Comparison of ENCODE assay signal across 10 mouse cellular contexts in the genomic region with DNA sequence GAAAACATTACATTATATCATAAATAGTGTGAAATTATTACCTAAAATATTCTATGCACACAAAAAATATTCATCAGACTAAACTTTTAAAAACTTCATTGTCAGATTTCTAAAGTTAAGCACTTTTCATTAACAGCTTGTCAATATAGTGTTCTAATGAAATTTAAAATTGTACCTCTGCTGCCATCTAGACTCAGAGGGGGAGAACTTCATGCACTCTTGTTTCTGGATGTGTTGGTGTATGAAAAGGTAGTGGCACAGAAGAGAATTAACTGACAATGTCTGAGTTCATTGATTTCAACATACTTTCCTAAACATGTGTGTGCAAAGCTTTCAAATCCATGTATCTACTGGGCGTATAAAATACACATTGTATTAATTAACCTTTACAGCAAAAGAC.
DNase-seq lines count a peak whose midpoint lies in the region; ATAC-seq lines count a peak whose summit lies in the region.
"Had no signal": no experiment of that assay in that cellular context is flagged by ENCODE, and none has a peak within 500 bp of the region (broad histone marks: within the 10 kb centered on the region; RNA-seq: fewer than 3 reads in every experiment).

No protein-coding gene starts in this region.

- no peaks in the 10 kb centered on the region for H3K36me3 ChIP-seq in hindbrain, embryonic 16.5 days (ENCODE audit: control insufficient read depth, insufficient read depth, low read length)
- H3K36me3 ChIP-seq in hindbrain, embryonic 13.5 days: no peaks in the 10 kb centered on the region
- H3K36me3 ChIP-seq in forebrain, embryonic 14.5 days (ENCODE audit: control insufficient read depth, insufficient read depth, low read length): no peaks in the 10 kb centered on the region
- H3K36me3 ChIP-seq: hindbrain, embryonic 15.5 days had no signal

- DNase-seq in thymus, postnatal 0 days (ENCODE audit: low spot score): peak; percentile 8
- no peak for DNase-seq in thymus, adult 18-20 months
- peak; percentile 76 for DNase-seq in forebrain, embryonic 14.5 days (ENCODE audit: low spot score)
- DNase-seq in telencephalon, adult 2 months (ENCODE audit: low read depth, low spot score): peak; percentile 9
- no peak for DNase-seq in cerebellum, adult 18-20 months
- DNase-seq: liver had no signal

- ATAC-seq in hindbrain, embryonic 16.5 days: peak; percentile 61; the same call in 1 of the 2 replicates
- ATAC-seq in hindbrain, embryonic 13.5 days (ENCODE audit: low FRiP score): no peak
- peak; percentile 32; the same call in 1 of the 2 replicates for ATAC-seq in forebrain, embryonic 14.5 days
- no peak for ATAC-seq in erythroblast, adult 5-6 weeks (replicated peaks; ENCODE audit: low FRiP score, poor library complexity, severe bottlenecking)

- WGBS in hindbrain, embryonic 16.5 days: 62% methylated on average over 1 of the region's 1 CpGs
- WGBS in hindbrain, embryonic 13.5 days: 53% methylated on average over 1 of the region's 1 CpGs
- 45% methylated on average over 1 of the region's 1 CpGs for WGBS in forebrain, embryonic 14.5 days

- no peak overlapping the region for H3K4me2 ChIP-seq in hindbrain, embryonic 16.5 days (ENCODE audit: low read length)
- H3K4me2 ChIP-seq in hindbrain, embryonic 13.5 days: no peak overlapping the region
- no peak overlapping the region for H3K4me2 ChIP-seq in forebrain, embryonic 14.5 days (ENCODE audit: low read length)
- H3K4me2 ChIP-seq: hindbrain, embryonic 15.5 days had no signal

- H3K27me3 ChIP-seq in hindbrain, embryonic 16.5 days (replicated peaks; ENCODE audit: control insufficient read depth, insufficient read depth, low read length): no peaks in the 10 kb centered on the region
- no peaks in the 10 kb centered on the region for H3K27me3 ChIP-seq in hindbrain, embryonic 13.5 days
- no peaks in the 10 kb centered on the region for H3K27me3 ChIP-seq in forebrain, embryonic 14.5 days (replicated peaks; ENCODE audit: control insufficient read depth, insufficient read depth, low read length)
- H3K27me3 ChIP-seq: hindbrain, embryonic 15.5 days had no signal

- no peak overlapping the region for H3K9ac ChIP-seq in hindbrain, embryonic 16.5 days (ENCODE audit: low read depth, low read length)
- no peak overlapping the region for H3K9ac ChIP-seq in hindbrain, embryonic 13.5 days
- H3K9ac ChIP-seq in forebrain, embryonic 14.5 days (ENCODE audit: low read length): no peak overlapping the region
- H3K9ac ChIP-seq: hindbrain, embryonic 15.5 days had no signal

- H3K4me1 ChIP-seq in hindbrain, embryonic 16.5 days (ENCODE audit: control insufficient read depth, insufficient read depth, low read depth, low read length): no peaks in the 10 kb centered on the region
- H3K4me1 ChIP-seq in hindbrain, embryonic 13.5 days (replicated peaks): no peaks in the 10 kb centered on the region
- H3K4me1 ChIP-seq in forebrain, embryonic 14.5 days (ENCODE audit: control insufficient read depth, insufficient read depth, low read length): no peaks in the 10 kb centered on the region
- H3K4me1 ChIP-seq: hindbrain, embryonic 15.5 days had no signal

- no peak overlapping the region for H3K27ac ChIP-seq in hindbrain, embryonic 16.5 days (ENCODE audit: low read depth, low read length)
- no peak overlapping the region for H3K27ac ChIP-seq in hindbrain, embryonic 13.5 days
- no peak overlapping the region for H3K27ac ChIP-seq in forebrain, embryonic 14.5 days (ENCODE audit: low read depth, low read length)
- H3K27ac ChIP-seq: hindbrain, embryonic 15.5 days had no signal

- H3K9me3 ChIP-seq in hindbrain, embryonic 16.5 days (ENCODE audit: control insufficient read depth, low read length): no peaks in the 10 kb centered on the region
- no peaks in the 10 kb centered on the region for H3K9me3 ChIP-seq in hindbrain, embryonic 13.5 days
- H3K9me3 ChIP-seq in forebrain, embryonic 14.5 days (replicated peaks; ENCODE audit: control insufficient read depth, low read length): no peaks in the 10 kb centered on the region
- H3K9me3 ChIP-seq: hindbrain, embryonic 15.5 days had no signal

- no peak overlapping the region for H3K4me3 ChIP-seq in hindbrain, embryonic 16.5 days (ENCODE audit: low read length)
- H3K4me3 ChIP-seq in hindbrain, embryonic 13.5 days: no peak overlapping the region
- H3K4me3 ChIP-seq in forebrain, embryonic 14.5 days (ENCODE audit: low read depth, low read length): no peak overlapping the region
- H3K4me3 ChIP-seq: hindbrain, embryonic 15.5 days had no signal

Comparison
In these comparisons a context has a peak if more than half of its experiments do, and no peak if none do; other contexts are left out.
1. ATAC-seq: peak in hindbrain, embryonic 16.5 days (single experiment) and forebrain, embryonic 14.5 days (single experiment); none in hindbrain, embryonic 13.5 days (single experiment) and erythroblast, adult 5-6 weeks (single experiment).
2. DNase-seq: peak in thymus, postnatal 0 days (single experiment), forebrain, embryonic 14.5 days (single experiment) and telencephalon, adult 2 months (single experiment); none in thymus, adult 18-20 months (0 of 2) and cerebellum, adult 18-20 months (0 of 2).